Mouse (Mus musculus) intestine, embryonic 14.5 days (tissue): ENCODE measurements around the gene Herpud1. TPM values are rescaled to one million over a fixed set of nuclear protein-coding genes. Genes with fewer than 3 reads are reported as not detected.

Experiments used
- ATAC-seq: fragments of 200-750 bp; cut with Nextera tagmentation; replicated peaks from 2 replicates; pipeline ENCODE4 v1.8.0; 2017; ENCODE audit warnings: low read depth, moderate number of reproducible peaks, moderate TSS enrichment, moderate library complexity; ENCODE audit not compliant: low FRiP score, low TSS enrichment
- DNase-seq: peaks from one replicate; pipeline ENCODE4 v3.0.0-alpha.2; 2018; ENCODE audit warnings: low spot score
- H3K27ac ChIP-seq: fragments of 300-500 bp; sonication (generic); 2 replicates; pipeline ENCODE4 v1.5.1; 2014; ENCODE audit warnings: low read depth, mild to moderate bottlenecking, control low read depth
- H3K27me3 ChIP-seq: fragments of 300-500 bp; sonication (generic); replicated peaks from 2 replicates; pipeline ENCODE4 v1.6.1; 2014; ENCODE audit warnings: low read length, control low read depth; ENCODE audit not compliant: control insufficient read depth, insufficient read depth
- H3K36me3 ChIP-seq: fragments of 300-500 bp; sonication (generic); 2 replicates; pipeline ENCODE4 v1.6.1; 2014; ENCODE audit warnings: low read length, control low read depth; ENCODE audit not compliant: control insufficient read depth, insufficient read depth
- H3K4me1 ChIP-seq: fragments of 300-500 bp; sonication (generic); replicated peaks from 2 replicates; pipeline ENCODE4 v1.6.1; 2014; ENCODE audit warnings: low read length, control low read depth, mixed read lengths; ENCODE audit not compliant: control insufficient read depth, insufficient read depth
- H3K4me2 ChIP-seq: fragments of 300-500 bp; sonication (generic); 2 replicates; pipeline ENCODE4 v1.6.1; 2014; ENCODE audit warnings: low read length
- H3K4me3 ChIP-seq: fragments of 300-500 bp; sonication (generic); 2 replicates; pipeline ENCODE4 v1.5.1; 2014; ENCODE audit warnings: low read depth, low read length, control low read depth, mixed read lengths
- H3K9ac ChIP-seq: fragments of 300-500 bp; sonication (generic); 2 replicates; pipeline ENCODE4 v1.6.1; 2014; ENCODE audit warnings: mild to moderate bottlenecking, low read length
- H3K9me3 ChIP-seq: fragments of 300-500 bp; sonication (generic); 2 replicates; pipeline ENCODE4 v1.6.1; 2016; ENCODE audit warnings: low read length, control low read depth; ENCODE audit not compliant: control insufficient read depth
- WGBS: fragments of 180-500 bp; shearing (Covaris S2); extraction: QIAGEN DNeasy Blood & Tissue Kit; methylation state at CpG from one replicate; pipeline ENCODE4 v1.1.7; 2014; 5-methylcytosine and 5-hydroxymethylcytosine counted together
- polyA plus RNA-seq: library from polyadenylated mRNA; unstranded; fragments of >200 nt; fragmentation: Nextera tagmentation; extraction: Ambion mirVana; gene quantifications from 2 replicates; pipeline ENCODE4 v1.2.1, GENCODE M21; 2014

The Herpud1 gene
- polyA plus RNA-seq, 1 experiment from 2014 or later: 97.4 TPM

- Histone ChIP-seq H3K27me3 (no peaks in the 10 kb centered on the region), H3K4me1 (peaks cover 5% of the 10 kb centered on the region; the same call in 1 of the 2 replicates), H3K9ac (no peak overlapping the region), H3K4me3 (no peak overlapping the region), H3K9me3 (no peaks in the 10 kb centered on the region), H3K4me2 (no peak overlapping the region), H3K27ac (no peak overlapping the region), H3K36me3 (no peaks in the 10 kb centered on the region)
- DNase-seq: no peak
- WGBS: 84% methylated on average over 6 of the region's 6 CpGs
- no peak for ATAC-seq
These were observed 21.4 kb upstream of the Herpud1 start for GRCm38 (mm10) chr8:94364686-94365312.

GRCm38 (mm10) chr8:94365410-94365981 is 20.7 kb upstream of the Herpud1 start:
- H3K4me1 ChIP-seq: peaks cover 5% of the 10 kb centered on the region; the same call in 1 of the 2 replicates
- H3K9ac ChIP-seq: no peak overlapping the region
- 82% methylated on average over 9 of the region's 9 CpGs for WGBS
- no peaks in the 10 kb centered on the region for H3K36me3 ChIP-seq
- H3K9me3 ChIP-seq: no peaks in the 10 kb centered on the region
- no peak overlapping the region for H3K4me3 ChIP-seq
- no peaks in the 10 kb centered on the region for H3K27me3 ChIP-seq
- 0 out of 2 replicates have a peak, but pooled peaks have one; percentile 40 for ATAC-seq
- no peak for DNase-seq
- H3K4me2 ChIP-seq: no peak overlapping the region
- no peak overlapping the region for H3K27ac ChIP-seq

- Histone ChIP-seq H3K4me2 (no peak overlapping the region), H3K36me3 (no peaks in the 10 kb centered on the region), H3K4me1 (no peaks in the 10 kb centered on the region), H3K9me3 (no peaks in the 10 kb centered on the region), H3K9ac (no peak overlapping the region), H3K4me3 (no peak overlapping the region), H3K27ac (no peak overlapping the region), H3K27me3 (no peaks in the 10 kb centered on the region)
- no peak for DNase-seq
- 83% methylated on average over 5 of the region's 5 CpGs for WGBS
- ATAC-seq: no peak
These were observed 15.4 kb upstream of the Herpud1 start for GRCm38 (mm10) chr8:94370839-94371238.

- Histone ChIP-seq H3K9ac (no peak overlapping the region), H3K4me1 (0 out of 2 replicates have a peak, but pooled peaks cover 4% of the 10 kb centered on the region), H3K36me3 (no peaks in the 10 kb centered on the region), H3K4me3 (no peak overlapping the region), H3K9me3 (no peaks in the 10 kb centered on the region), H3K27ac (no peak overlapping the region), H3K27me3 (no peaks in the 10 kb centered on the region), H3K4me2 (no peak overlapping the region)
- ATAC-seq (no peak), DNase-seq (no peak)
- 86% methylated on average over 6 of the region's 6 CpGs for WGBS
These were observed 13.2 kb upstream of the Herpud1 start for GRCm38 (mm10) chr8:94372955-94373599.

- Histone ChIP-seq H3K27me3 (no peaks in the 10 kb centered on the region), H3K27ac (no peak overlapping the region), H3K9me3 (no peaks in the 10 kb centered on the region), H3K4me3 (no peak overlapping the region), H3K36me3 (no peaks in the 10 kb centered on the region), H3K4me1 (0 out of 2 replicates have a peak, but pooled peaks cover 4% of the 10 kb centered on the region), H3K4me2 (no peak overlapping the region), H3K9ac (no peak overlapping the region)
- DNase-seq: no peak
- no peak for ATAC-seq
- 46% methylated on average over 3 of the region's 3 CpGs for WGBS
These were observed 10.7 kb upstream of the Herpud1 start for GRCm38 (mm10) chr8:94375551-94375991.

GRCm38 (mm10) chr8:94376176-94376575 is 10.1 kb upstream of the Herpud1 start:
- no peak for ATAC-seq
- H3K4me2 ChIP-seq: no peak overlapping the region
- no peak overlapping the region for H3K9ac ChIP-seq
- H3K4me3 ChIP-seq: no peak overlapping the region
- H3K27me3 ChIP-seq: no peaks in the 10 kb centered on the region
- no peak for DNase-seq
- H3K36me3 ChIP-seq: no peaks in the 10 kb centered on the region
- WGBS: 74% methylated on average over 3 of the region's 3 CpGs
- no peak overlapping the region for H3K27ac ChIP-seq
- H3K4me1 ChIP-seq: 0 out of 2 replicates have a peak, but pooled peaks cover 4% of the 10 kb centered on the region
- H3K9me3 ChIP-seq: no peaks in the 10 kb centered on the region

GRCm38 (mm10) chr8:94376580-94376979 is 9.7 kb upstream of the Herpud1 start:
- DNase-seq: no peak
- Histone ChIP-seq H3K4me3 (no peak overlapping the region), H3K9ac (no peak overlapping the region), H3K4me1 (0 out of 2 replicates have a peak, but pooled peaks cover 4% of the 10 kb centered on the region), H3K9me3 (no peaks in the 10 kb centered on the region), H3K4me2 (no peak overlapping the region), H3K27me3 (no peaks in the 10 kb centered on the region), H3K27ac (no peak overlapping the region), H3K36me3 (no peaks in the 10 kb centered on the region)
- WGBS: 93% methylated on average over 2 of the region's 2 CpGs
- no peak for ATAC-seq

GRCm38 (mm10) chr8:94377031-94377430 is 9.2 kb upstream of the Herpud1 start:
- Histone ChIP-seq H3K4me3 (no peak overlapping the region), H3K4me2 (no peak overlapping the region), H3K9me3 (no peaks in the 10 kb centered on the region), H3K27me3 (no peaks in the 10 kb centered on the region), H3K4me1 (0 out of 2 replicates have a peak, but pooled peaks cover 4% of the 10 kb centered on the region), H3K36me3 (no peaks in the 10 kb centered on the region), H3K27ac (no peak overlapping the region), H3K9ac (no peak overlapping the region)
- WGBS: 94% methylated on average over 4 of the region's 4 CpGs
- ATAC-seq (no peak), DNase-seq (no peak)
